Mouse (Mus musculus) kidney, postnatal 25 days (tissue): ENCODE data around the gene Slc38a3.

Experiments used
- DNase-seq, 2 experiments: peaks; one replicate each; pipeline ENCODE4 v3.0.0; 2021; ENCODE audit warnings: mixed read lengths in 2 of 2

The Slc38a3 gene

GRCm38 (mm10) chr9:107634406-107635278 is 34.7 kb downstream of the Slc38a3 start:
- DNase-seq = no peak

GRCm38 (mm10) chr9:107633661-107634405 is 35.5 kb downstream of the Slc38a3 start:
- DNase-seq = peak; percentile 27 to 63

- DNase-seq = peak; percentile 79 to 91
These were observed 36.2 kb downstream of the Slc38a3 start for GRCm38 (mm10) chr9:107633091-107633660.

GRCm38 (mm10) chr9:107632478-107632877 is 36.9 kb downstream of the Slc38a3 start:
- peak; percentile 47 to 71 for DNase-seq

- DNase-seq = no peak
These were observed 37.5 kb downstream of the Slc38a3 start for GRCm38 (mm10) chr9:107631861-107632260.

- no peak for DNase-seq
These were observed 38.0 kb downstream of the Slc38a3 start for GRCm38 (mm10) chr9:107631311-107631826.

- DNase-seq = peak in 1 of 2 experiments; percentile 46
These were observed 38.8 kb downstream of the Slc38a3 start for GRCm38 (mm10) chr9:107630576-107630975.

GRCm38 (mm10) chr9:107629901-107630425 is 39.4 kb downstream of the Slc38a3 start:
- DNase-seq = peak in 1 of 2 experiments; percentile 64

GRCm38 (mm10) chr9:107629411-107629730 is 40.0 kb downstream of the Slc38a3 start:
- no peak for DNase-seq

- DNase-seq = peak; percentile 71 to 89
These were observed 40.5 kb downstream of the Slc38a3 start for GRCm38 (mm10) chr9:107628721-107629410.

- no peak for DNase-seq
These were observed 41.7 kb downstream of the Slc38a3 start for GRCm38 (mm10) chr9:107627387-107628255.

- peak; percentile 91 to 93 for DNase-seq
These were observed 42.5 kb downstream of the Slc38a3 start for GRCm38 (mm10) chr9:107626844-107627277.

GRCm38 (mm10) chr9:107626158-107626843 is 43.0 kb downstream of the Slc38a3 start:
- DNase-seq = no peak

- no peak for DNase-seq
These were observed 43.8 kb downstream of the Slc38a3 start for GRCm38 (mm10) chr9:107625351-107626128.

GRCm38 (mm10) chr9:107624951-107625350 is 44.4 kb downstream of the Slc38a3 start:
- no peak for DNase-seq

GRCm38 (mm10) chr9:107624539-107624938 is 44.8 kb downstream of the Slc38a3 start:
- peak; percentile 47 to 78 for DNase-seq

- peak; percentile 64 to 70 for DNase-seq
These were observed 48.4 kb downstream of the Slc38a3 start for GRCm38 (mm10) chr9:107620954-107621353.

- DNase-seq = no peak
These were observed 49.8 kb downstream of the Slc38a3 start for GRCm38 (mm10) chr9:107619546-107619879.

GRCm38 (mm10) chr9:107618778-107619545 is 50.4 kb downstream of the Slc38a3 start:
- peak; percentile 90 to 93 for DNase-seq
